Mouse (Mus musculus) testis, adult 2 months (tissue): ENCODE measurements around the gene Atg10.

Experiments used
- CTCF ChIP-seq: fragments of 200-500 bp; IDR thresholded peaks from 2 replicates; pipeline ENCODE4 v1.5.1; 2012; ENCODE audit warnings: low read depth, mild to moderate bottlenecking, inconsistent platforms, low read length, moderate library complexity; ENCODE audit not compliant: control insufficient read depth, insufficient read depth, insufficient replicate concordance
- POLR2A ChIP-seq: fragments of 200-500 bp; IDR thresholded peaks from 2 replicates; pipeline ENCODE4 v1.6.1; 2012; ENCODE audit warnings: low read depth, mild to moderate bottlenecking, inconsistent platforms, low read length, moderate library complexity; ENCODE audit not compliant: control insufficient read depth

- no peak for TF ChIP-seq CTCF
- TF ChIP-seq POLR2A = no peak
Measured at GRCm38 (mm10) chr13:91041236-91041635, 182.5 kb downstream of the Atg10 start.
